Mouse (Mus musculus): ENCODE data around the gene Fam120b. TPM values are rescaled to one million over a fixed set of nuclear protein-coding genes. Genes with fewer than 3 reads are reported as not detected.

The Fam120b gene
- 29.8 TPM for polyA plus RNA-seq (2014; fragmentation: Illumina TruSeq; extraction: RNeasy Lipid Tissue Mini Kit (QIAGEN cat#74804))

GRCm38 (mm10) chr17:15395997-15396675, at the start of gene Fam120b:
TSS of gene Fam120b (plus strand) at chr17:15396202.

GRCm38 (mm10) chr17:15376494-15377181, 19.4 kb upstream of the Fam120b start, which contains the start of gene Dll1:
TSS of gene Dll1 (minus strand) at chr17:15376872.

Other genes starting within 250 kb of the Fam120b start
- gene Dll1, start 19.3 kb upstream of the Fam120b start, polyA plus RNA-seq (2014; fragmentation: Illumina TruSeq; extraction: RNeasy Lipid Tissue Mini Kit (QIAGEN cat#74804)) = 2.1 TPM
- 166 TPM for gene Psmb1, start 103.5 kb downstream of the Fam120b start, polyA plus RNA-seq (2014; fragmentation: Illumina TruSeq; extraction: RNeasy Lipid Tissue Mini Kit (QIAGEN cat#74804))
- gene Tbp, start 103.7 kb downstream of the Fam120b start, polyA plus RNA-seq (2014; fragmentation: Illumina TruSeq; extraction: RNeasy Lipid Tissue Mini Kit (QIAGEN cat#74804)) = 87.6 TPM
- 75.0 TPM for gene Pdcd2, start 131.1 kb downstream of the Fam120b start, polyA plus RNA-seq (2014; fragmentation: Illumina TruSeq; extraction: RNeasy Lipid Tissue Mini Kit (QIAGEN cat#74804))
- gene Prdm9, start 168.2 kb downstream of the Fam120b start, polyA plus RNA-seq (2014; fragmentation: Illumina TruSeq; extraction: RNeasy Lipid Tissue Mini Kit (QIAGEN cat#74804)) = 3.5 TPM